Mouse (Mus musculus): ENCODE results near the gene Rbm8a. TPM values are rescaled to one million over a fixed set of nuclear protein-coding genes. Genes with fewer than 3 reads are reported as not detected.

Gene Rbm8a
- polyA plus RNA-seq (2016; fragmentation: Nextera tagmentation; extraction: Ambion mirVana) = 224 and 226 TPM in 2 replicates

GRCm38 (mm10) chr3:96629729-96630600, at the start of gene Rbm8a:
TSS of gene Rbm8a (plus strand) at chr3:96629933.
- WGBS = under 1% methylated on average over 48 of the region's 48 CpGs
- Histone ChIP-seq H3K27ac (peak within 1 kb of the TSS; percentile 95), H3K9me3 (no peaks in the 10 kb centered on the region)

GRCm38 (mm10) chr3:96581141-96581540, 48.6 kb upstream of the Rbm8a start:
- Histone ChIP-seq H3K36me3 (replicated peaks) (no peaks in the 10 kb centered on the region), H3K9me3 (no peaks in the 10 kb centered on the region), H3K4me3 (no peak overlapping the region), H3K27ac (no peak overlapping the region), H3K27me3 (ENCODE audit: poor library complexity, severe bottlenecking) (peaks cover 17% of the 10 kb centered on the region), H3K4me1 (peaks cover 33% of the 10 kb centered on the region)
- WGBS = 40% methylated on average over 6 of the region's 6 CpGs
- DNase-seq (ENCODE audit: extremely low spot score, low spot score) = no peak

More at GRCm38 (mm10) chr3:96629729-96630600, at the start of gene Rbm8a:
- Histone ChIP-seq H3K36me3 (replicated peaks) (peaks cover 58% of the 10 kb centered on the region), H3K4me1 (peaks cover 26% of the 10 kb centered on the region), H3K27me3 (ENCODE audit: poor library complexity, severe bottlenecking) (no peaks in the 10 kb centered on the region), H3K4me3 (peak within 1 kb of the TSS; percentile 77)
- peak; percentile 97 for DNase-seq (ENCODE audit: extremely low spot score, low spot score)

DNA sequence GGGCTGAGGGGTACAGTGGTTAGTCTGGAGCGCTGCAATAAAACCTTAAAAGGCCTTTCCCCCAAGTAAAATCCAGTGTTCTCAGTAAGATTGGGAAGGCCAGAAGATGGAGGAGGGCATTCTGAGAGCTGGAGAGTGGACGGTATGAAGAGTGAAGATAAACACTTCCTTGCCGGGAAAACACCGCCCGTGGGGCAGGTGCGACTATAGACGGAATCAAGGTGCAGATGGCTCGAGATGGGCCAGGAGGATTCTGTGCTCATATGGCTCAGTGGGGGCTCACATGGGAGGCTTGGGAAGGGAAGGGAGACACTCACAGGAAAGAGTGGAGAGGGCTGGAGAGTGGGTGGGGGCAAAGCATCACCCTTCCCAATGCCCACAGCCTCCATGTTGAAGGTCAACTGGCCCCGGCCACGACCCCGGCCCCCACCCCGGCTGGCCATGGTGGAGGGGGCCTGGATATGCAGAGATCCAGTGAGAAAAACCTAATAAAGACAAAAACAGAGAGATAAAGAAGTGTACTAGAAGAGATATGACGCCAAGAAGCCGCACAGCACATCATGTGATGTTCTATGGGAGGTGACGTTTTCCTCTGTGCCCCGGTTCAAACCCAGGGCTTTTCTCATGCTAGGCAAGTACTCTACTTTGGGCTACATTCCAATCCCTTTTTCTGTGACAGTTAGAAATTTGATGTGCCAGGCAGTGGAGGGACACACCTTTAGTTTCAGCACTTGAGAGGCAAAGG, 47.8 kb upstream of the Rbm8a start:
- 85% methylated on average over 16 of the region's 16 CpGs for WGBS
- Histone ChIP-seq H3K9me3 (no peaks in the 10 kb centered on the region), H3K4me3 (no peak overlapping the region), H3K27ac (no peak overlapping the region), H3K36me3 (replicated peaks) (no peaks in the 10 kb centered on the region), H3K4me1 (peaks cover 25% of the 10 kb centered on the region), H3K27me3 (ENCODE audit: poor library complexity, severe bottlenecking) (peaks cover 17% of the 10 kb centered on the region)
- DNase-seq (ENCODE audit: extremely low spot score, low spot score) = no peak

DNA sequence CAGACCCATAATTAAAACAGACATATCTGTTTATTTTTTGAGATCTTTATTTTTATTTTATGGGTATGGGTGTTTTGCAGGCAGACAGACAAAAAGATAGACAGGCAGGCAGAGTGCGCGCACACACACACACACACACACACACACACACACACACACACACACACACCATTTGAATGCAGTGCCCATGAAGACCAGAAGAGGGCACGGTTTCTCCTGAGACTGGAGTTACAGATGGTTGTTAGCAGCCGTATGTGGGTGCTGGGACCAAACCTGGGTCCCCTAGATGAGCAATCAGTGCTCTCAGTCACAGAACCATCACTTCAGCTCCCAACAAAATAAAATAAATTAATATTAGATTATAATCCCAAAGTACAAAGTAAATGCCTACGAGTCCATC, 46.3 kb upstream of the Rbm8a start:
- Histone ChIP-seq H3K9me3 (no peaks in the 10 kb centered on the region), H3K4me1 (peaks cover 16% of the 10 kb centered on the region), H3K27ac (no peak overlapping the region), H3K27me3 (ENCODE audit: poor library complexity, severe bottlenecking) (peaks cover 17% of the 10 kb centered on the region), H3K36me3 (replicated peaks) (no peaks in the 10 kb centered on the region), H3K4me3 (no peak overlapping the region)
- DNase-seq (ENCODE audit: extremely low spot score, low spot score) = no peak
- 91% methylated on average over 5 of the region's 5 CpGs for WGBS

DNA sequence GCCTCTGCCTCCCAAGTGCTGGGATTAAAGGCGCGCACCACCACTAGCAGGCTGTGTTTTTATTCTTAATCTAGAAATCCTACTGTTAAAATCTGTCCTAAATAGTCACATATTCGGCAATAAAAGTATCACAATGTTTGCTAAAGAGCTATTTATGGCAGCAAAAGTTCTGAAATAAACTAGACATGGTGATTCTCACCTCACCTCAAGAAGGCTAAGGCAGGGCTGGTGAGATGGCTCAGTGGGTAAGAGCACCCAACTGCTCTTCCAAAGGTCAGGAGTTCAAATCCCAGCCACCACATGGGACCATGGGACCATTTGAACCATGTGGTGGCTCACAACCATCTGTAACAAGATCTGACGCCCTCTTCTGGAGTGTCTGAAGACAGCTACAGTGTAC, 39.1 kb upstream of the Rbm8a start:
- DNase-seq (ENCODE audit: extremely low spot score, low spot score) = no peak
- WGBS = 82% methylated on average over 4 of the region's 4 CpGs
- Histone ChIP-seq H3K9me3 (no peaks in the 10 kb centered on the region), H3K36me3 (replicated peaks) (0 out of 2 replicates have a peak, but pooled peaks cover 4% of the 10 kb centered on the region), H3K4me3 (no peak overlapping the region), H3K4me1 (peaks cover 22% of the 10 kb centered on the region), H3K27ac (no peak overlapping the region), H3K27me3 (ENCODE audit: poor library complexity, severe bottlenecking) (peaks cover 20% of the 10 kb centered on the region)

DNA sequence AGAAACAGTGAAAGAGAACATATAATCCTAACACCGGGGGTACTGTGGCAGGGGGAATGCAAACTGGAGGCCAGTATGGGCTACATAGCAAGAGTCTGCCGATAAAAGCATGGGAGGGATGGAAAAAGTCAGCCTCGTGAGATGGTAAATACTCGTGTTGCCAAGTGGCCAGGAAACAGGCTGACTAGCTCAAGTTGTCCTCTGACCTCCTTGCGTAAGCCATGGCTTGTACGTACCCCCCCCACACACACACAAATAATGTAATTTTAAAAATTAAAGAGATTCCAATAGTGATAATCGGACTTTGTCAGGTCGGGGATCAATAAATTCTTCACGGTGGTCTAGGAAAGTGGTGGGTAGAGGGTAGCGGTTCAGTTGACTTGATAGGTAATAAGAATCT, 36.4 kb upstream of the Rbm8a start:
- no peak for DNase-seq (ENCODE audit: extremely low spot score, low spot score)
- peaks cover 49% of the 10 kb centered on the region for H3K4me1 ChIP-seq
- 2% methylated on average over 10 of the region's 10 CpGs for WGBS

GRCm38 (mm10) chr3:96593790-96594560, 35.8 kb upstream of the Rbm8a start, which contains the start of gene Polr3gl:
TSS of gene Polr3gl (minus strand) at chr3:96594181.
- Histone ChIP-seq H3K4me1 (peaks cover 55% of the 10 kb centered on the region), H3K27me3 (ENCODE audit: poor library complexity, severe bottlenecking) (peaks cover 45% of the 10 kb centered on the region), H3K36me3 (replicated peaks) (0 out of 2 replicates have a peak, but pooled peaks cover 4% of the 10 kb centered on the region), H3K4me3 (peak within 1 kb of the TSS; percentile 67), H3K27ac (peak within 1 kb of the TSS; percentile 89), H3K9me3 (no peaks in the 10 kb centered on the region)
- 0% methylated on average over 35 of the region's 38 CpGs for WGBS
- peak; percentile 94 for DNase-seq (ENCODE audit: extremely low spot score, low spot score)

More for the DNA sequence above, 36.4 kb upstream of the Rbm8a start:
- Histone ChIP-seq H3K9me3 (no peaks in the 10 kb centered on the region), H3K36me3 (replicated peaks) (0 out of 2 replicates have a peak, but pooled peaks cover 4% of the 10 kb centered on the region), H3K27me3 (ENCODE audit: poor library complexity, severe bottlenecking) (peaks cover 39% of the 10 kb centered on the region), H3K4me3 (peak overlapping the region; percentile 67), H3K27ac (peak overlapping the region; percentile 89)

- Histone ChIP-seq H3K27me3 (ENCODE audit: poor library complexity, severe bottlenecking) (peaks cover 54% of the 10 kb centered on the region), H3K27ac (no peak overlapping the region), H3K36me3 (replicated peaks) (0 out of 2 replicates have a peak, but pooled peaks cover 4% of the 10 kb centered on the region), H3K9me3 (no peaks in the 10 kb centered on the region), H3K4me3 (no peak overlapping the region), H3K4me1 (peaks cover 64% of the 10 kb centered on the region)
- WGBS = 77% methylated on average over 5 of the region's 5 CpGs
- DNase-seq (ENCODE audit: extremely low spot score, low spot score) = no peak
These were observed 34.9 kb upstream of the Rbm8a start for GRCm38 (mm10) chr3:96594851-96595250.

GRCm38 (mm10) chr3:96595661-96596060, 34.1 kb upstream of the Rbm8a start:
- no peak overlapping the region for H3K27ac ChIP-seq
- H3K36me3 ChIP-seq (replicated peaks) = no peaks in the 10 kb centered on the region
- peak overlapping the region; percentile 61 for H3K4me3 ChIP-seq
- H3K27me3 ChIP-seq (ENCODE audit: poor library complexity, severe bottlenecking) = peaks cover 57% of the 10 kb centered on the region
- H3K4me1 ChIP-seq = peaks cover 72% of the 10 kb centered on the region
- DNase-seq (ENCODE audit: extremely low spot score, low spot score) = no peak
- WGBS = 20% methylated on average over 6 of the region's 6 CpGs
- no peaks in the 10 kb centered on the region for H3K9me3 ChIP-seq

GRCm38 (mm10) chr3:96596228-96596707, 33.5 kb upstream of the Rbm8a start, which contains the start of gene Ankrd34a:
TSS of gene Ankrd34a (plus strand) at chr3:96596636.
- Histone ChIP-seq H3K4me3 (peak within 1 kb of the TSS; percentile 61), H3K4me1 (peaks cover 78% of the 10 kb centered on the region), H3K36me3 (replicated peaks) (no peaks in the 10 kb centered on the region), H3K27ac (peak within 1 kb of the TSS; percentile 84), H3K27me3 (ENCODE audit: poor library complexity, severe bottlenecking) (peaks cover 57% of the 10 kb centered on the region), H3K9me3 (no peaks in the 10 kb centered on the region)
- WGBS = under 1% methylated on average over 22 of the region's 23 CpGs
- DNase-seq (ENCODE audit: extremely low spot score, low spot score) = no peak

DNA sequence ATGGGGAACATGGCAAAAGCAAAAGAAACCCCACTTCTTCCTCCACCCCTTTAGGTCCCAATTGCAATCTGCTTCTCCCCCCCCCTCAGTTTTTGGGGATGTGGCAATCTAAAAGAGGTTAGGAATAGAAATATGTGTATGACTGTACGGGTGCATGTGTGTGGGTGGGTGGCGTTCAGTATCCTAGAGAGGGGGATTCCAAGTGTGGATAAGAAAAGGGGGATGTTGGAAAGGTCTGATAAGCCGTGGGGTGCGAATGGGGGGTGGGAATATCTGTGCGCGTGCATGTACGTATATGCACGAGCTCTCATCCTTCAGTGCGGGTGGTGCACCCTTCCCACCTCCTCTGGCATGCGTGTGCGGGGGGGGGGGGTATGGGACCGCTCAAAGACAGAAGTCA, 32.9 kb upstream of the Rbm8a start:
- Histone ChIP-seq H3K27me3 (ENCODE audit: poor library complexity, severe bottlenecking) (peaks cover 57% of the 10 kb centered on the region), H3K27ac (peak overlapping the region; percentile 84), H3K36me3 (replicated peaks) (no peaks in the 10 kb centered on the region), H3K4me3 (peak overlapping the region; percentile 61), H3K9me3 (no peaks in the 10 kb centered on the region), H3K4me1 (peaks cover 83% of the 10 kb centered on the region)
- WGBS = 2% methylated on average over 11 of the region's 12 CpGs
- no peak for DNase-seq (ENCODE audit: extremely low spot score, low spot score)

DNA sequence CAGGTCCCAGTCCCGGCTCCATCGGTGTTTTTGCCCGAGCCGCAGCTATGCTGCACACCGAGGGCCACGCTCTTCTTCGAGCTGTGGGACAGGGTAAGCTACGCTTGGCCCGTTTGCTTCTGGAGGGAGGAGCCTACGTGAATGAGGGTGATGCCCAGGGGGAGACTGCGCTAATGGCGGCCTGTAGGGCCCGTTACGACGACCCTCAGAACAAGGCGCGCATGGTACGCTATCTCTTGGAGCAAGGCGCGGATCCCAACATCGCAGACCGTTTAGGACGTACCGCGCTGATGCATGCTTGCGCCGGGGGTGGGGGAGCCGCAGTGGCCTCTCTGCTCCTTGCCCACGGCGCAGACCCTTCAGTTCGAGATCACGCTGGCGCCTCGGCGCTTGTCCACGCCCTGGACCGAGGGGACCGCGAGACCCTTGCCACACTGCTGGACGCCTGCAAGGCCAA, 32.3 kb upstream of the Rbm8a start:
- H3K27ac ChIP-seq = peak overlapping the region; percentile 84
- under 1% methylated on average over 40 of the region's 40 CpGs for WGBS
- peak overlapping the region; percentile 61 for H3K4me3 ChIP-seq
- H3K9me3 ChIP-seq = no peaks in the 10 kb centered on the region
- H3K27me3 ChIP-seq (ENCODE audit: poor library complexity, severe bottlenecking) = peaks cover 52% of the 10 kb centered on the region
- peak; percentile 64 for DNase-seq (ENCODE audit: extremely low spot score, low spot score)
- no peaks in the 10 kb centered on the region for H3K36me3 ChIP-seq (replicated peaks)
- H3K4me1 ChIP-seq = peaks cover 87% of the 10 kb centered on the region
